Mouse (Mus musculus) heart, embryonic 16.5 days (tissue): Measurements from ENCODE around the gene Slfn9. TPM values are rescaled to one million over a fixed set of nuclear protein-coding genes. Genes with fewer than 3 reads are reported as not detected.
"Not testable (repeated sequence)": the region's sequence is repeated elsewhere in the genome, so short reads cannot be mapped to it uniquely, and the experiment has no call there.

Experiments used
- ATAC-seq: fragments of 200-750 bp; cut with Nextera tagmentation; replicated peaks from 2 replicates; pipeline ENCODE4 v1.8.0; 2017; ENCODE audit warnings: moderate number of reproducible peaks; ENCODE audit not compliant: insufficient read depth, low FRiP score; ENCODE audit errors: extremely low read depth
- H3K27ac ChIP-seq: fragments of 300-500 bp; sonication (generic); 2 replicates; pipeline ENCODE4 v1.5.1; 2014; ENCODE audit warnings: mild to moderate bottlenecking, low read length, control low read depth, moderate library complexity
- H3K27me3 ChIP-seq: fragments of 300-500 bp; sonication (generic); 2 replicates; pipeline ENCODE4 v1.6.1; 2014; ENCODE audit warnings: low read length, mixed read lengths; ENCODE audit not compliant: control insufficient read depth, insufficient read depth
- H3K36me3 ChIP-seq: fragments of 300-500 bp; sonication (generic); 2 replicates; pipeline ENCODE4 v1.6.1; 2014; ENCODE audit not compliant: control insufficient read depth, insufficient read depth
- H3K4me1 ChIP-seq: fragments of 300-500 bp; sonication (generic); 2 replicates; pipeline ENCODE4 v1.6.1; 2014; ENCODE audit warnings: low read length, mixed read lengths; ENCODE audit not compliant: control insufficient read depth, insufficient read depth
- H3K4me2 ChIP-seq: fragments of 300-500 bp; sonication (generic); 2 replicates; pipeline ENCODE4 v1.6.1; 2014; ENCODE audit warnings: low read depth, mild to moderate bottlenecking, control low read depth, low read length
- H3K4me3 ChIP-seq: fragments of 300-500 bp; sonication (generic); 2 replicates; pipeline ENCODE4 v1.5.1; 2014; ENCODE audit warnings: mild to moderate bottlenecking, control low read depth, low read length
- H3K9ac ChIP-seq: fragments of 300-500 bp; sonication (generic); 2 replicates; pipeline ENCODE4 v1.6.1; 2014; ENCODE audit warnings: low read length, control low read depth
- H3K9me3 ChIP-seq: fragments of 300-500 bp; sonication (generic); replicated peaks from 2 replicates; pipeline ENCODE4 v1.6.1; 2016; ENCODE audit warnings: low read length; ENCODE audit not compliant: control insufficient read depth
- WGBS: fragments of 180-500 bp; shearing (Covaris S2); extraction: QIAGEN DNeasy Blood & Tissue Kit; methylation state at CpG from one replicate; pipeline ENCODE4 v1.1.7; 2014; 5-methylcytosine and 5-hydroxymethylcytosine counted together
- polyA plus RNA-seq: library from polyadenylated mRNA; unstranded; fragments of >200 nt; fragmentation: Nextera tagmentation; extraction: Ambion mirVana; gene quantifications from 2 replicates; pipeline ENCODE4 v1.2.1, GENCODE M21; 2015

Gene Slfn9
- polyA plus RNA-seq, 1 experiment from 2014 or later: 11.9 TPM

DNA sequence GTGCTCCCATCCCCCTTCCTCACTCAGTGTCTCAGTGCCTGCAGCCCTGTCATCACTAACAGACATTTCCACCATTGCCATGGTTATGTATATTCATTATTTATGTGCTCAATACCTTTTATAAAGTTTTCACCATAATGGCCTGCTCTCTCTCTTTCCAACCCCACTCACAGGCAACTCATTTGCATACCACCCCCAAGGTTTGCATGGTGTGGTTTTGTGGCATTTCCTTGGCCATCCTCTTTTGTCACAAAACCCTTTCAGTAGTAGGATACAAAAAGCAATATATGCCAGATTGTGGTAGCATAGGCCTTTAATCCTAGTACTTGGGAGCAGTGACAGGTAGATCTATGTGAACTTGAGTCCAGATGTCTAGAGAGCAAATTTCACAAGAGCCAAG lies 24.5 kb upstream of the Slfn9 start:
- Histone ChIP-seq H3K4me2 (no peak overlapping the region), H3K27me3 (no peaks in the 10 kb centered on the region), H3K9ac (no peak overlapping the region), H3K9me3 (no peaks in the 10 kb centered on the region), H3K4me1 (no peaks in the 10 kb centered on the region), H3K4me3 (no peak overlapping the region), H3K27ac (no peak overlapping the region), H3K36me3 (no peaks in the 10 kb centered on the region)
- ATAC-seq: no peak

DNA sequence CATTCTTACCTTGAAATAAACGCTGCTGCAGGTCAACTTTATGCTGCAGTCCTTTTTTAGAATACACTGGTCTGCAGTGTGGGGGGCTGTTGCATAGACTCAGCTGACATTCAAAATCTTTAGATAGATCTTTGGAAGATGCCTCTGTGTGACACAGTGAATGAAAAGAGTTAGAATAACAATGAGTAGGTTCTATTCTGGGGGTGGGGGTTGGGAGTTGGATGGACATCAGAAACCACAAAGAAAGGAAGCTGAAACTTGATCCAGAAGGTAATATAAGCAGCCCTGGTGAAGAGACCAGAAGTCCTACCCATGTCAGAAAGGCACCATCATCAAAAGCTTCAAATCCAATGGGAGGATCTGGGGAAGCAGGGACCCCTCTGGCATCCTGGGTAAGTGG lies 21.7 kb upstream of the Slfn9 start:
- H3K9me3 ChIP-seq: no peaks in the 10 kb centered on the region
- no peak for ATAC-seq
- WGBS: 81% methylated on average over 1 of the region's 1 CpGs

GRCm38 (mm10) chr11:82990612-82991385 lies 831 bp downstream of the Slfn9 start:
- peak overlapping the region; percentile 94 for H3K27ac ChIP-seq
- H3K9ac ChIP-seq: peak overlapping the region; percentile 87
- peak overlapping the region; percentile 91 for H3K4me2 ChIP-seq
- H3K4me3 ChIP-seq: peak overlapping the region; percentile 77
- peak; percentile 81 for ATAC-seq
- peaks cover 17% of the 10 kb centered on the region for H3K4me1 ChIP-seq
- not testable (repeated sequence) for H3K27me3 ChIP-seq, H3K36me3 ChIP-seq, H3K9me3 ChIP-seq
- WGBS: 12% methylated on average over 19 of the region's 19 CpGs

More for the DNA sequence above, 21.7 kb upstream of the Slfn9 start:
- Histone ChIP-seq H3K4me3 (no peak overlapping the region), H3K36me3 (no peaks in the 10 kb centered on the region), H3K27ac (no peak overlapping the region), H3K4me2 (no peak overlapping the region), H3K9ac (no peak overlapping the region), H3K4me1 (no peaks in the 10 kb centered on the region), H3K27me3 (no peaks in the 10 kb centered on the region)

DNA sequence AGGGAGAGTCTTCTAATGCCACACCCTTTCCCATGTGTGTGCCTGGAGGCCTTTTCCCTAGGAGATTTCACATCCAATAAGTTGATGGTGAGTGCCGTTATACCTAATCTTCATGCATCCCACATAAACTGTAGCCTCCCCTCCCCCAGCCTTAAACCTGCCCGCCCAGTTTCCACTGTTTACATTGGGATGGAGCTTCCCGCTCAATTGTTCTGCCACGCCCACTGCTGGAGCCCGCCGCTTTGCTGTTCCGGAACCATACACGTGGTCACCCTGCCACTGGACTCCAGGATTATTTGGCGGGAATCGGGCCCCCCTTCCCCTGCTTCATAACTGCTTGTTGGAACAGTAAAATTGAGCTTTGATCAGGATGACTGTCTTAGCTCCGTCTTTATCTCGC lies 2.3 kb downstream of the Slfn9 start:
- Histone ChIP-seq H3K27me3 (no peaks in the 10 kb centered on the region), H3K9me3 (no peaks in the 10 kb centered on the region; the same call in 1 of the 2 replicates), H3K4me1 (peaks cover 17% of the 10 kb centered on the region), H3K4me3 (peak overlapping the region; percentile 77), H3K9ac (no peak overlapping the region), H3K36me3 (peaks cover 7% of the 10 kb centered on the region), H3K27ac (no peak overlapping the region), H3K4me2 (peak overlapping the region; percentile 91)
- 30% methylated on average over 12 of the region's 12 CpGs for WGBS
- ATAC-seq: no peak

DNA sequence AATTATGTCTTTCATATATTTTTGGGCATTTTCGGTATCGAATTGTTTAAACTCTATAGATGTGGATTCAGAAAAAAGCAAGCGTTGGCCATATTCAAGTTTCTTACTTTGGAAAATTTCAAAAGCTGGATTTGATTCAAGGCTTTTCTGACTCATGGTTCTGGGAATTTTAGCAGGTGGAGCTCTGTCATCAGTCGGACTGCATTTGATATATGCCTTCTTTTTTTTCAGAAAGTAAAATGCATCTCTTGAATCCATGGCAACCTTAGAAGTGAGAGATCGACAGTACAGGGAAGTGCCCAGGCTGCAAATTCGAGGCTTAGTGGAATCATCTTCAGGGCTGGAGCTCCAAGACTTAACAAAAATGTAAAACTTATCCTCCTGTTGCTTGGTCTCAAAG lies 4.0 kb downstream of the Slfn9 start:
- no peaks in the 10 kb centered on the region; the same call in 1 of the 2 replicates for H3K9me3 ChIP-seq
- no peak overlapping the region for H3K4me3 ChIP-seq
- no peak overlapping the region for H3K27ac ChIP-seq
- peaks cover 10% of the 10 kb centered on the region for H3K36me3 ChIP-seq
- H3K4me2 ChIP-seq: no peak overlapping the region
- ATAC-seq: no peak
- WGBS: 85% methylated on average over 6 of the region's 6 CpGs
- no peaks in the 10 kb centered on the region for H3K27me3 ChIP-seq
- peaks cover 17% of the 10 kb centered on the region for H3K4me1 ChIP-seq
- H3K9ac ChIP-seq: no peak overlapping the region

GRCm38 (mm10) chr11:82983193-82983592 lies 8.4 kb downstream of the Slfn9 start:
- WGBS: 81% methylated on average over 17 of the region's 17 CpGs
- Histone ChIP-seq H3K4me2 (no peak overlapping the region), H3K36me3 (peaks cover 12% of the 10 kb centered on the region), H3K9me3 (no peaks in the 10 kb centered on the region; the same call in 1 of the 2 replicates), H3K9ac (no peak overlapping the region), H3K27me3 (no peaks in the 10 kb centered on the region), H3K27ac (no peak overlapping the region), H3K4me3 (no peak overlapping the region), H3K4me1 (no peaks in the 10 kb centered on the region)
- no peak for ATAC-seq

GRCm38 (mm10) chr11:82982409-82982808 lies 9.2 kb downstream of the Slfn9 start:
- H3K4me1 ChIP-seq, H3K27me3 ChIP-seq, H3K9me3 ChIP-seq, H3K4me3 ChIP-seq, ATAC-seq, H3K9ac ChIP-seq, H3K27ac ChIP-seq, H3K4me2 ChIP-seq: not testable (repeated sequence)
- 90% methylated on average over 2 of the region's 2 CpGs for WGBS
- H3K36me3 ChIP-seq: peaks cover 12% of the 10 kb centered on the region

- Histone ChIP-seq H3K36me3 (no peaks in the 10 kb centered on the region), H3K9ac (peak overlapping the region; percentile 2; the same call in 1 of the 2 replicates), H3K4me1 (peaks cover 14% of the 10 kb centered on the region), H3K4me2 (no peak overlapping the region), H3K4me3 (no peak overlapping the region), H3K27ac (peak overlapping the region; percentile 64), H3K9me3 (no peaks in the 10 kb centered on the region), H3K27me3 (no peaks in the 10 kb centered on the region)
- 34% methylated on average over 5 of the region's 5 CpGs for WGBS
- no peak; the same call in 1 of the 2 replicates for ATAC-seq
Observed at GRCm38 (mm10) chr11:82973916-82974315, 17.7 kb downstream of the Slfn9 start.

- H3K9me3 ChIP-seq: no peaks in the 10 kb centered on the region
- peak overlapping the region; percentile 49 for H3K9ac ChIP-seq
- WGBS: 67% methylated on average over 11 of the region's 11 CpGs
- H3K4me2 ChIP-seq: peak overlapping the region; percentile 54
- H3K4me1 ChIP-seq: peaks cover 14% of the 10 kb centered on the region
- no peaks in the 10 kb centered on the region for H3K36me3 ChIP-seq
- H3K4me3 ChIP-seq: peak overlapping the region; percentile 26
- H3K27ac ChIP-seq: peak overlapping the region; percentile 39; the same call in 1 of the 2 replicates
- H3K27me3 ChIP-seq: no peaks in the 10 kb centered on the region
- no peak for ATAC-seq
Observed at GRCm38 (mm10) chr11:82971590-82971974, 20.0 kb downstream of the Slfn9 start.
